Mouse (Mus musculus): ENCODE results near the gene Fam169b. TPM values are rescaled to one million over a fixed set of nuclear protein-coding genes. Genes with fewer than 3 reads are reported as not detected.

The Fam169b gene
- polyA plus RNA-seq (2016; fragmentation: Nextera tagmentation; extraction: Ambion mirVana), result 1.4 and 2.3 TPM in 2 replicates

- no peak within 1 kb of the TSS for H3K4me2 ChIP-seq (replicated peaks)
- ATAC-seq (ENCODE audit: insufficient number of reproducible peaks, insufficient read depth, low FRiP score, low TSS enrichment), result no peak
- no peak within 1 kb of the TSS for H3K27ac ChIP-seq
- H3K27me3 ChIP-seq, result no peaks in the 10 kb centered on the region
- no peaks in the 10 kb centered on the region for H3K36me3 ChIP-seq
- H3K9me3 ChIP-seq, result no peaks in the 10 kb centered on the region
- peaks cover 28% of the 10 kb centered on the region for H3K4me1 ChIP-seq
- H3K4me3 ChIP-seq, result no peak within 1 kb of the TSS
- no peak within 1 kb of the TSS for H3K9ac ChIP-seq
Measured at GRCm38 (mm10) chr7:68273515-68273914, at the start of gene Fam169b. Gene Fam169b, plus strand, starts transcription at chr7:68273839.

- no peaks in the 10 kb centered on the region for H3K27me3 ChIP-seq
- peaks cover 24% of the 10 kb centered on the region for H3K4me1 ChIP-seq
- H3K4me2 ChIP-seq (replicated peaks), result no peak overlapping the region
- H3K9ac ChIP-seq, result no peak overlapping the region
- H3K9me3 ChIP-seq, result no peaks in the 10 kb centered on the region
- no peak overlapping the region for H3K4me3 ChIP-seq
- peak overlapping the region; percentile 62 for H3K27ac ChIP-seq
- WGBS, result 90% methylated on average over 5 of the region's 5 CpGs
- H3K36me3 ChIP-seq, result peaks cover 46% of the 10 kb centered on the region
- ATAC-seq (ENCODE audit: insufficient number of reproducible peaks, insufficient read depth, low FRiP score, low TSS enrichment), result no peak
Measured at GRCm38 (mm10) chr7:68224006-68224405, 49.6 kb upstream of the Fam169b start.

GRCm38 (mm10) chr7:68225427-68226054 is 48.1 kb upstream of the Fam169b start:
- no peak overlapping the region for H3K27ac ChIP-seq
- peaks cover 24% of the 10 kb centered on the region for H3K4me1 ChIP-seq
- no peaks in the 10 kb centered on the region for H3K27me3 ChIP-seq
- H3K36me3 ChIP-seq, result peaks cover 35% of the 10 kb centered on the region
- no peak overlapping the region for H3K4me3 ChIP-seq
- 90% methylated on average over 9 of the region's 9 CpGs for WGBS
- no peak for ATAC-seq (ENCODE audit: insufficient number of reproducible peaks, insufficient read depth, low FRiP score, low TSS enrichment)
- H3K9ac ChIP-seq, result no peak overlapping the region
- no peaks in the 10 kb centered on the region for H3K9me3 ChIP-seq
- H3K4me2 ChIP-seq (replicated peaks), result no peak overlapping the region

GRCm38 (mm10) chr7:68227021-68227420 is 46.6 kb upstream of the Fam169b start:
- WGBS, result 80% methylated on average over 11 of the region's 11 CpGs
- H3K4me3 ChIP-seq, result no peak overlapping the region
- no peaks in the 10 kb centered on the region for H3K9me3 ChIP-seq
- peaks cover 45% of the 10 kb centered on the region for H3K36me3 ChIP-seq
- H3K4me2 ChIP-seq (replicated peaks), result no peak overlapping the region
- no peaks in the 10 kb centered on the region for H3K27me3 ChIP-seq
- ATAC-seq (ENCODE audit: insufficient number of reproducible peaks, insufficient read depth, low FRiP score, low TSS enrichment), result no peak
- H3K4me1 ChIP-seq, result peaks cover 24% of the 10 kb centered on the region
- H3K27ac ChIP-seq, result no peak overlapping the region
- no peak overlapping the region for H3K9ac ChIP-seq

GRCm38 (mm10) chr7:68227621-68228020 is 46.0 kb upstream of the Fam169b start:
- Histone ChIP-seq H3K4me1 (peaks cover 24% of the 10 kb centered on the region), H3K27ac (peak overlapping the region; percentile 25), H3K27me3 (no peaks in the 10 kb centered on the region), H3K4me3 (no peak overlapping the region), H3K9ac (no peak overlapping the region), H3K9me3 (no peaks in the 10 kb centered on the region), H3K36me3 (peaks cover 45% of the 10 kb centered on the region), H3K4me2 (replicated peaks) (no peak overlapping the region)
- no peak for ATAC-seq (ENCODE audit: insufficient number of reproducible peaks, insufficient read depth, low FRiP score, low TSS enrichment)
- 85% methylated on average over 4 of the region's 4 CpGs for WGBS

- Histone ChIP-seq H3K4me2 (replicated peaks) (no peak overlapping the region), H3K9ac (no peak overlapping the region), H3K27ac (no peak overlapping the region), H3K4me1 (peaks cover 20% of the 10 kb centered on the region), H3K9me3 (no peaks in the 10 kb centered on the region), H3K27me3 (no peaks in the 10 kb centered on the region), H3K4me3 (no peak overlapping the region), H3K36me3 (peaks cover 43% of the 10 kb centered on the region)
- WGBS, result 25% methylated on average over 6 of the region's 6 CpGs
- ATAC-seq (ENCODE audit: insufficient number of reproducible peaks, insufficient read depth, low FRiP score, low TSS enrichment), result no peak
Measured at GRCm38 (mm10) chr7:68228491-68228890, 45.1 kb upstream of the Fam169b start.

- no peaks in the 10 kb centered on the region for H3K27me3 ChIP-seq
- H3K4me3 ChIP-seq, result no peak overlapping the region
- 94% methylated on average over 9 of the region's 9 CpGs for WGBS
- ATAC-seq (ENCODE audit: insufficient number of reproducible peaks, insufficient read depth, low FRiP score, low TSS enrichment), result no peak
- peaks cover 26% of the 10 kb centered on the region for H3K4me1 ChIP-seq
- no peak overlapping the region for H3K4me2 ChIP-seq (replicated peaks)
- H3K27ac ChIP-seq, result no peak overlapping the region
- no peaks in the 10 kb centered on the region for H3K9me3 ChIP-seq
- H3K36me3 ChIP-seq, result peaks cover 31% of the 10 kb centered on the region
- H3K9ac ChIP-seq, result no peak overlapping the region
Measured at GRCm38 (mm10) chr7:68230831-68231230, 42.8 kb upstream of the Fam169b start.

- Histone ChIP-seq H3K4me2 (replicated peaks) (no peak overlapping the region), H3K4me1 (peaks cover 26% of the 10 kb centered on the region), H3K4me3 (no peak overlapping the region), H3K27ac (peak overlapping the region; percentile 75), H3K27me3 (no peaks in the 10 kb centered on the region), H3K9ac (no peak overlapping the region), H3K9me3 (no peaks in the 10 kb centered on the region), H3K36me3 (peaks cover 17% of the 10 kb centered on the region)
- 81% methylated on average over 5 of the region's 5 CpGs for WGBS
- ATAC-seq (ENCODE audit: insufficient number of reproducible peaks, insufficient read depth, low FRiP score, low TSS enrichment), result no peak
Measured at GRCm38 (mm10) chr7:68232521-68232920, 41.1 kb upstream of the Fam169b start.

- H3K4me2 ChIP-seq (replicated peaks), result no peak overlapping the region; the same call in 1 of the 2 replicates
- no peaks in the 10 kb centered on the region for H3K9me3 ChIP-seq
- ATAC-seq (ENCODE audit: insufficient number of reproducible peaks, insufficient read depth, low FRiP score, low TSS enrichment), result peak; percentile 58; the same call in 1 of the 2 replicates
- H3K4me3 ChIP-seq, result no peak overlapping the region
- 24% methylated on average over 12 of the region's 13 CpGs for WGBS
- H3K9ac ChIP-seq, result no peak overlapping the region
- no peaks in the 10 kb centered on the region for H3K27me3 ChIP-seq
- peaks cover 16% of the 10 kb centered on the region for H3K4me1 ChIP-seq
- H3K27ac ChIP-seq, result peak overlapping the region; percentile 68
- H3K36me3 ChIP-seq, result peaks cover 13% of the 10 kb centered on the region
Measured at GRCm38 (mm10) chr7:68233619-68234223, 39.9 kb upstream of the Fam169b start.

GRCm38 (mm10) chr7:68236817-68237216 is 36.8 kb upstream of the Fam169b start:
- H3K4me1 ChIP-seq, result peaks cover 20% of the 10 kb centered on the region
- 88% methylated on average over 8 of the region's 8 CpGs for WGBS
- no peak for ATAC-seq (ENCODE audit: insufficient number of reproducible peaks, insufficient read depth, low FRiP score, low TSS enrichment)

GRCm38 (mm10) chr7:68239220-68239827 is 34.3 kb upstream of the Fam169b start:
- H3K4me3 ChIP-seq, result no peak overlapping the region
- no peaks in the 10 kb centered on the region for H3K27me3 ChIP-seq
- ATAC-seq (ENCODE audit: insufficient number of reproducible peaks, insufficient read depth, low FRiP score, low TSS enrichment), result no peak
- 56% methylated on average over 11 of the region's 11 CpGs for WGBS
- no peaks in the 10 kb centered on the region for H3K9me3 ChIP-seq
- H3K4me2 ChIP-seq (replicated peaks), result no peak overlapping the region
- H3K36me3 ChIP-seq, result no peaks in the 10 kb centered on the region
- no peak overlapping the region for H3K9ac ChIP-seq
- H3K27ac ChIP-seq, result no peak overlapping the region
- H3K4me1 ChIP-seq, result peaks cover 5% of the 10 kb centered on the region

More at GRCm38 (mm10) chr7:68236817-68237216, 36.8 kb upstream of the Fam169b start:
- H3K9ac ChIP-seq, result no peak overlapping the region
- no peaks in the 10 kb centered on the region for H3K36me3 ChIP-seq
- no peak overlapping the region for H3K4me2 ChIP-seq (replicated peaks)
- no peaks in the 10 kb centered on the region for H3K27me3 ChIP-seq
- H3K4me3 ChIP-seq, result no peak overlapping the region
- no peak overlapping the region for H3K27ac ChIP-seq
- H3K9me3 ChIP-seq, result no peaks in the 10 kb centered on the region

GRCm38 (mm10) chr7:68241205-68241604 is 32.4 kb upstream of the Fam169b start:
- Histone ChIP-seq H3K27me3 (no peaks in the 10 kb centered on the region), H3K36me3 (no peaks in the 10 kb centered on the region), H3K4me3 (no peak overlapping the region), H3K9ac (no peak overlapping the region), H3K4me2 (replicated peaks) (no peak overlapping the region), H3K9me3 (no peaks in the 10 kb centered on the region), H3K4me1 (0 out of 2 replicates have a peak, but pooled peaks cover 4% of the 10 kb centered on the region), H3K27ac (no peak overlapping the region)
- no peak for ATAC-seq (ENCODE audit: insufficient number of reproducible peaks, insufficient read depth, low FRiP score, low TSS enrichment)
- WGBS, result 81% methylated on average over 9 of the region's 9 CpGs

Measured in embryonic facial prominence, embryonic 12.5 days (tissue).